Mouse (Mus musculus) kidney, adult 2 months (tissue): ENCODE measurements around the gene March1. TPM values are rescaled to one million over a fixed set of nuclear protein-coding genes. Genes with fewer than 3 reads are reported as not detected.
A peak's percentile ranks its signal among the peaks of the same experiment; 100 is the strongest.
"Not testable (repeated sequence)": the region's sequence is repeated elsewhere in the genome, so short reads cannot be mapped to it uniquely, and the experiment has no call there.

Experiments
- DNase-seq: peaks from one replicate; pipeline ENCODE4 v3.0.0; 2021
- H3K27ac ChIP-seq: fragments of 200-500 bp; 2 replicates; pipeline ENCODE4 v1.5.1; 2012; ENCODE audit warnings: low read depth, low read length, control low read depth, inconsistent platforms; ENCODE audit not compliant: insufficient read depth
- H3K27me3 ChIP-seq: fragments of 200-500 bp; replicated peaks from 2 replicates; pipeline ENCODE4 v1.6.1; 2012; ENCODE audit warnings: mild to moderate bottlenecking, moderate library complexity, low read length, inconsistent platforms; ENCODE audit not compliant: control insufficient read depth, insufficient read depth
- H3K36me3 ChIP-seq: fragments of 200-500 bp; 2 replicates; pipeline ENCODE4 v1.6.1; 2012; ENCODE audit warnings: mild to moderate bottlenecking, moderate library complexity, low read length, inconsistent platforms; ENCODE audit not compliant: control insufficient read depth, insufficient read depth
- H3K4me1 ChIP-seq: fragments of 200-500 bp; 2 replicates; pipeline ENCODE4 v1.6.1; 2011; ENCODE audit warnings: low read length; ENCODE audit not compliant: control insufficient read depth, insufficient read depth
- H3K4me3 ChIP-seq: fragments of 200-500 bp; 2 replicates; pipeline ENCODE4 v1.5.1; 2011; ENCODE audit warnings: mild to moderate bottlenecking, low read depth, low read length, control low read depth; ENCODE audit not compliant: insufficient read depth
- CTCF ChIP-seq: fragments of 200-500 bp; conservative IDR thresholded peaks from 2 replicates; pipeline ENCODE4 v1.5.1; 2011; ENCODE audit warnings: low read depth, mild to moderate bottlenecking, control low read depth, low read length, moderate library complexity, mixed read lengths; ENCODE audit not compliant: insufficient read depth, insufficient read length
- POLR2A ChIP-seq: fragments of 200-500 bp; IDR thresholded peaks from one replicate; pipeline ENCODE4 v1.6.1; 2011; ENCODE audit warnings: low read depth, low read length, control low read depth
- WGBS: fragments of 180-500 bp; shearing (Covaris S2); methylation state at CpG from one replicate; pipeline ENCODE4 v1.1.7; 2018; 5-methylcytosine and 5-hydroxymethylcytosine counted together
- polyA plus RNA-seq: library from polyadenylated mRNA; depleted of rRNA; stranded (reverse); fragments of >200 nt; gene quantifications from 2 replicates; pipeline ENCODE4 v1.2.3, GENCODE M21; 2012

Gene March1
- polyA plus RNA-seq, 1 experiment, result 1.6 TPM

GRCm38 (mm10) chr8:66397811-66398210 lies 780.1 kb downstream of the March1 start:
- Histone ChIP-seq H3K27ac (no peak overlapping the region), H3K4me3 (no peak overlapping the region), H3K27me3 (no peaks in the 10 kb centered on the region), H3K36me3 (no peaks in the 10 kb centered on the region), H3K4me1 (no peaks in the 10 kb centered on the region)
- no peak for TF ChIP-seq CTCF
- no peak for TF ChIP-seq POLR2A
- DNase-seq, result no peak

GRCm38 (mm10) chr8:66400050-66400449 lies 782.4 kb downstream of the March1 start:
- DNase-seq, result no peak
- Histone ChIP-seq H3K36me3 (no peaks in the 10 kb centered on the region), H3K4me3 (no peak overlapping the region), H3K27me3 (no peaks in the 10 kb centered on the region), H3K27ac (no peak overlapping the region), H3K4me1 (no peaks in the 10 kb centered on the region)
- TF ChIP-seq POLR2A (no peak), CTCF (no peak)
- 74% methylated on average over 1 of the region's 1 CpGs for WGBS

GRCm38 (mm10) chr8:66404711-66405414 lies 787.2 kb downstream of the March1 start:
- no peak overlapping the region; the same call in 1 of the 2 replicates for H3K27ac ChIP-seq
- DNase-seq, result no peak
- no peaks in the 10 kb centered on the region for H3K27me3 ChIP-seq
- 78% methylated on average over 2 of the region's 2 CpGs for WGBS
- TF ChIP-seq POLR2A, result no peak
- TF ChIP-seq CTCF, result no peak
- no peak overlapping the region for H3K4me3 ChIP-seq
- H3K4me1 ChIP-seq, result peaks cover 3% of the 10 kb centered on the region; the same call in 1 of the 2 replicates
- no peaks in the 10 kb centered on the region for H3K36me3 ChIP-seq

- not testable (repeated sequence) for H3K4me1 ChIP-seq, H3K4me3 ChIP-seq, H3K36me3 ChIP-seq, H3K27ac ChIP-seq, DNase-seq, H3K27me3 ChIP-seq
- WGBS, result 55% methylated on average over 4 of the region's 4 CpGs
These were observed 788.1 kb downstream of the March1 start for GRCm38 (mm10) chr8:66405796-66406195.

GRCm38 (mm10) chr8:66406596-66407361 lies 789.1 kb downstream of the March1 start:
- H3K4me3 ChIP-seq, result no peak overlapping the region
- peak; percentile 73 for DNase-seq
- no peaks in the 10 kb centered on the region for H3K36me3 ChIP-seq
- H3K4me1 ChIP-seq, result peaks cover 3% of the 10 kb centered on the region; the same call in 1 of the 2 replicates
- H3K27ac ChIP-seq, result peak overlapping the region; percentile 60
- TF ChIP-seq CTCF (no peak; the same call in 1 of the 2 replicates), POLR2A (no peak)
- no peaks in the 10 kb centered on the region for H3K27me3 ChIP-seq
- 58% methylated on average over 6 of the region's 6 CpGs for WGBS

- Histone ChIP-seq H3K4me3 (peak overlapping the region; percentile 38), H3K36me3 (no peaks in the 10 kb centered on the region), H3K27ac (peak overlapping the region; percentile 80), H3K4me1 (peaks cover 3% of the 10 kb centered on the region; the same call in 1 of the 2 replicates), H3K27me3 (no peaks in the 10 kb centered on the region)
- 51% methylated on average over 9 of the region's 9 CpGs for WGBS
- TF ChIP-seq POLR2A, result no peak
- no peak for TF ChIP-seq CTCF
- DNase-seq, result no peak
These were observed 792.4 kb downstream of the March1 start for GRCm38 (mm10) chr8:66410080-66410615.

GRCm38 (mm10) chr8:66413101-66413500 lies 795.4 kb downstream of the March1 start:
- Histone ChIP-seq H3K27ac (peak overlapping the region; percentile 38; the same call in 1 of the 2 replicates), H3K27me3 (no peaks in the 10 kb centered on the region), H3K4me3 (no peak overlapping the region), H3K4me1 (no peaks in the 10 kb centered on the region), H3K36me3 (no peaks in the 10 kb centered on the region)
- 30% methylated on average over 2 of the region's 2 CpGs for WGBS
- TF ChIP-seq POLR2A, result no peak
- no peak for TF ChIP-seq CTCF
- peak; percentile 69 for DNase-seq
